Mouse (Mus musculus) MEL (cell line): ENCODE data around the gene Vcan. TPM values are rescaled to one million over a fixed set of nuclear protein-coding genes. Genes with fewer than 3 reads are reported as not detected.

Source experiments
- DNase-seq: peaks from one replicate; pipeline ENCODE4 v3.0.0; 2011; ENCODE audit warnings: low read depth, low spot score
- H3K27ac ChIP-seq: 2 replicates; pipeline ENCODE4 v1.5.1; 2012; ENCODE audit warnings: low read depth, mild to moderate bottlenecking, control low read depth, low read length, moderate library complexity; ENCODE audit not compliant: control insufficient read depth
- H3K27me3 ChIP-seq, 2 experiments: fragments of 150-350 bp in 1 of 2; sonication (generic) in 1 of 2; 2 replicates each; pipeline ENCODE4 v1.6.1; 2012; ENCODE audit warnings: low read length in 2 of 2, mild to moderate bottlenecking in 2 of 2, improper control_type of control experiment in 1 of 2, moderate library complexity in 1 of 2; ENCODE audit not compliant: insufficient read depth in 2 of 2, control insufficient read depth in 1 of 2
- H3K36me3 ChIP-seq, 2 experiments: 2 replicates each; pipeline ENCODE4 v1.6.1; 2012 to 2014; ENCODE audit warnings: low read length in 2 of 2, improper control_type of control experiment in 1 of 2, inconsistent platforms in 1 of 2, mild to moderate bottlenecking in 1 of 2; ENCODE audit not compliant: insufficient read depth in 2 of 2, control insufficient read depth in 1 of 2
- H3K4me1 ChIP-seq, 2 experiments: fragments of 150-350 bp in 1 of 2; sonication (generic) in 1 of 2; 2 replicates each; pipeline ENCODE4 v1.6.1; 2012; ENCODE audit warnings: low read length in 2 of 2, improper control_type of control experiment in 1 of 2, mild to moderate bottlenecking in 1 of 2; ENCODE audit not compliant: insufficient read depth in 2 of 2, control insufficient read depth in 1 of 2
- H3K4me3 ChIP-seq, 2 experiments: fragments of 150-350 bp in 1 of 2; sonication (generic) in 1 of 2; 2 replicates each; pipeline ENCODE4 v1.5.1; 2012; ENCODE audit warnings: low read depth in 2 of 2, low read length in 2 of 2, mild to moderate bottlenecking in 2 of 2, moderate library complexity in 2 of 2, control low read depth in 1 of 2, improper control_type of control experiment in 1 of 2; ENCODE audit not compliant: control insufficient read depth in 1 of 2, insufficient read depth in 1 of 2
- H3K79me2 ChIP-seq: 2 replicates; pipeline ENCODE4 v1.6.1; 2012; ENCODE audit warnings: mild to moderate bottlenecking, low read length, moderate library complexity; ENCODE audit not compliant: control insufficient read depth, poor library complexity, insufficient read depth
- H3K9ac ChIP-seq: 2 replicates; pipeline ENCODE4 v1.6.1; 2012; ENCODE audit warnings: low read depth, mild to moderate bottlenecking, control low read depth, low read length, moderate library complexity; ENCODE audit not compliant: control insufficient read depth, poor library complexity, severe bottlenecking
- H3K9me3 ChIP-seq: fragments of 150-350 bp; sonication (generic); replicated peaks from 2 replicates; pipeline ENCODE4 v1.6.1; 2012; ENCODE audit warnings: mild to moderate bottlenecking, low read length, improper control_type of control experiment, moderate library complexity; ENCODE audit not compliant: insufficient read depth
- CHD1 ChIP-seq: IDR thresholded peaks from 2 replicates; pipeline ENCODE4 v1.6.1; 2012; ENCODE audit warnings: low read depth, mild to moderate bottlenecking, inconsistent platforms, low read length, improper control_type of control experiment
- CHD2 ChIP-seq: IDR thresholded peaks from 2 replicates; pipeline ENCODE4 v1.6.1; 2011; ENCODE audit warnings: low read length, improper control_type of control experiment
- CTCF ChIP-seq, 3 experiments: IDR thresholded peaks in 2 of 3; conservative IDR thresholded peaks in 1 of 3; 2 replicates each; pipeline ENCODE4 v1.5.1; 2011 to 2012; ENCODE audit warnings: low read length in 3 of 3, low read depth in 2 of 3, mild to moderate bottlenecking in 2 of 3, improper control_type of control experiment in 1 of 3, inconsistent platforms in 1 of 3, mixed read lengths in 1 of 3, moderate library complexity in 1 of 3; ENCODE audit not compliant: control insufficient read depth in 1 of 3, insufficient read depth in 1 of 3, poor library complexity in 1 of 3, severe bottlenecking in 1 of 3
- E2F4 ChIP-seq: IDR thresholded peaks from 2 replicates; pipeline ENCODE4 v1.6.1; 2011; ENCODE audit warnings: low read depth, low read length, improper control_type of control experiment, borderline replicate concordance
- EP300 ChIP-seq, 2 experiments: IDR thresholded peaks; 2 replicates each; pipeline ENCODE4 v1.6.1; 2011; ENCODE audit warnings: improper control_type of control experiment in 2 of 2, low read length in 2 of 2, low read depth in 1 of 2, mild to moderate bottlenecking in 1 of 2
- ETS1 ChIP-seq: IDR thresholded peaks from 2 replicates; pipeline ENCODE4 v1.6.1; 2012; ENCODE audit warnings: low read depth, mild to moderate bottlenecking, inconsistent platforms, low read length, improper control_type of control experiment, moderate library complexity
- HCFC1 ChIP-seq: IDR thresholded peaks from 2 replicates; pipeline ENCODE4 v1.6.1; 2012; ENCODE audit warnings: low read depth, mild to moderate bottlenecking, inconsistent platforms, low read length, improper control_type of control experiment, moderate library complexity
- JUND ChIP-seq: IDR thresholded peaks from 2 replicates; pipeline ENCODE4 v1.6.1; 2011; ENCODE audit warnings: low read depth, mild to moderate bottlenecking, improper control_type of control experiment, low read length
- KAT2A ChIP-seq: conservative IDR thresholded peaks from 2 replicates; pipeline ENCODE4 v1.6.1; 2012; ENCODE audit warnings: low read depth, low read length, improper control_type of control experiment, inconsistent platforms
- MAX ChIP-seq: IDR thresholded peaks from 2 replicates; pipeline ENCODE4 v1.6.1; 2011; ENCODE audit warnings: low read length, improper control_type of control experiment
- MAZ ChIP-seq: IDR thresholded peaks from 2 replicates; pipeline ENCODE4 v1.6.1; 2012; ENCODE audit warnings: low read depth, mild to moderate bottlenecking, inconsistent platforms, low read length, improper control_type of control experiment
- MXI1 ChIP-seq: IDR thresholded peaks from 2 replicates; pipeline ENCODE4 v1.6.1; 2011; ENCODE audit warnings: mild to moderate bottlenecking, low read depth, low read length, improper control_type of control experiment
- MYC ChIP-seq: IDR thresholded peaks from 2 replicates; pipeline ENCODE4 v1.6.1; 2011; ENCODE audit warnings: low read depth, mild to moderate bottlenecking, low read length, improper control_type of control experiment, moderate library complexity
- NRF1 ChIP-seq: IDR thresholded peaks from 2 replicates; pipeline ENCODE4 v1.6.1; 2014; ENCODE audit warnings: low read depth, mild to moderate bottlenecking, inconsistent platforms, low read length, improper control_type of control experiment, moderate library complexity; ENCODE audit not compliant: poor library complexity, insufficient read depth, severe bottlenecking
- POLR2AphosphoS5 ChIP-seq: IDR thresholded peaks from 2 replicates; pipeline ENCODE4 v1.6.1; 2012; ENCODE audit warnings: low read depth, borderline replicate concordance, mild to moderate bottlenecking, inconsistent platforms, low read length, moderate library complexity, mixed read lengths
- RAD21 ChIP-seq: IDR thresholded peaks from 2 replicates; pipeline ENCODE4 v1.6.1; 2011; ENCODE audit warnings: mild to moderate bottlenecking, low read depth, low read length, improper control_type of control experiment
- RCOR1 ChIP-seq: IDR thresholded peaks from 2 replicates; pipeline ENCODE4 v1.6.1; 2012; ENCODE audit warnings: low read depth, mild to moderate bottlenecking, inconsistent platforms, low read length, improper control_type of control experiment
- TAL1 ChIP-seq: IDR thresholded peaks from 2 replicates; pipeline ENCODE4 v1.6.1; 2012; ENCODE audit warnings: mild to moderate bottlenecking, inconsistent platforms, low read length, moderate library complexity, mixed read lengths
- UBTF ChIP-seq: IDR thresholded peaks from 2 replicates; pipeline ENCODE4 v1.6.1; 2012; ENCODE audit warnings: low read depth, mild to moderate bottlenecking, inconsistent platforms, low read length, improper control_type of control experiment, moderate library complexity, borderline replicate concordance; ENCODE audit not compliant: insufficient read depth
- ZC3H11A ChIP-seq: IDR thresholded peaks from 2 replicates; pipeline ENCODE4 v1.6.1; 2012; ENCODE audit warnings: low read depth, mild to moderate bottlenecking, inconsistent platforms, low read length, improper control_type of control experiment
- ZKSCAN1 ChIP-seq: IDR thresholded peaks from 2 replicates; pipeline ENCODE4 v1.6.1; 2012; ENCODE audit warnings: low read depth, mild to moderate bottlenecking, inconsistent platforms, low read length, improper control_type of control experiment, moderate library complexity
- ZMIZ1 ChIP-seq: IDR thresholded peaks from 2 replicates; pipeline ENCODE4 v1.6.1; 2012; ENCODE audit warnings: low read depth, mild to moderate bottlenecking, inconsistent platforms, low read length, improper control_type of control experiment, moderate library complexity
- polyA plus RNA-seq, 2 experiments: library from polyadenylated mRNA; stranded (reverse) in 1 of 2; unstranded in 1 of 2; fragments of >175 nt in 1 of 2; fragments of >200 nt in 1 of 2; gene quantifications; 2 replicates each; pipeline versions ENCODE4 v1.2.1 to v1.2.4; 2012; ENCODE audit warnings: low replicate concordance in 2 of 2, low read depth in 1 of 2; ENCODE audit not compliant: insufficient read length in 2 of 2, insufficient read depth in 1 of 2, missing spikeins in 1 of 2
- total RNA-seq: library from RNA; depleted of rRNA; stranded (reverse); fragments of 300-350 nt; gene quantifications from 2 replicates; pipeline ENCODE4 v1.2.3, GENCODE M21; 2012

Gene Vcan
- total and polyA plus RNA-seq, 3 experiments = 0.10 TPM; not detected in 2

DNA sequence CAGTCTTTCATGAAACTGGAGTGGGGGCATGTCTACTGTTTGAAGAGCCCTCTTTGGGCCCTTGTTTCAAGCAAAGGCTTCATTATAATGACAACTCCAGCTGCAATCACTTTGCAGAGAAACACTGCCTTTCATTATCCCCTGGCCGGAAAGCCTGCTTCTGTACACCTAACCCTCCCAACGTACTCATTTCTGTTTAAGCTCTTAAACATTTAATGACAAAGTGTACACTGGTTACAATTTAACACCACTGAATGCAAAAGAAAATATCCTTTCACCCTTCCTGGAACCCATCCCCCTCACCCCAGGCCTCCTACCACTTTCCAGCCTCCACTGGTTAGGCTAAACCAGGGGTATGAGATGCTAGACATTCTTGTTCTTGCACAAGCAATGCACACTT is 15.8 kb downstream of the Vcan start:
- H3K27me3 ChIP-seq = no peaks in the 10 kb centered on the region
- DNase-seq = no peak
- TF ChIP-seq MAZ (no peak), ZMIZ1 (no peak), MAX (no peak), KAT2A (no peak), RAD21 (no peak), ZKSCAN1 (no peak), RCOR1 (no peak), E2F4 (no peak), NRF1 (no peak), MYC (no peak), ZC3H11A (no peak), CHD2 (no peak), TAL1 (no peak), UBTF (no peak), EP300 (IDR thresholded peaks at IDR 0.05; ENCODE audit: low read depth in 1 of 2, low read length in 2 of 2) (no peak), HCFC1 (no peak), ETS1 (no peak), POLR2AphosphoS5 (no peak), JUND (no peak), MXI1 (no peak)

DNA sequence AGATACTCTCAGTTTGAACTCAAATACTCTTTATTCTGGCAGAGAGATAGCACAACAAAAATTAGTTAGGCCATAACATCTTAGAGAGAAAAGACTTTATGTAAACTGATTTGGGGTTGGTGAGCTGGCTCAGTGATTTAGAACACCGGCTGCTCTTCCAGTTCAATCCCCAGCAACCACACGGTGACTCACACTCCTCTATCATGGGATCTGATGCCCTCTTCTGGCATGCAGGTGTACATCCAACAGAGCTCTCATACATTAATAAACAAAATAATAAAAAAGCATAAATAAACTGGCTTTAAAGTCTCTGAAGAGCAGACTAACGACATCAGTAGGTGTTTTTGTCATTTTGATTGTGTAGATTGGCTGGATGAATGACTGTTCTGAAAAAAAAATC is 21.8 kb downstream of the Vcan start:
- Histone ChIP-seq H3K27ac (no peak overlapping the region), H3K27me3 (no peaks in the 10 kb centered on the region), H3K9ac (no peak overlapping the region), H3K9me3 (no peaks in the 10 kb centered on the region), H3K36me3 (no peaks in the 10 kb centered on the region), H3K79me2 (no peaks in the 10 kb centered on the region), H3K4me3 (no peak overlapping the region)
- DNase-seq = peak; percentile 10
- TF ChIP-seq HCFC1 (no peak), CHD1 (no peak), CTCF (IDR thresholded peaks at IDR 0.05 in 2 of 3, conservative IDR thresholded peaks at IDR 0.05 in 1 of 3; ENCODE audit: control insufficient read depth in 1 of 3, insufficient read depth in 1 of 3, low read depth in 2 of 3, low read length in 3 of 3, poor library complexity in 1 of 3, severe bottlenecking in 1 of 3) (peak in 2 of 3 experiments; percentile 2 to 11; a peak in 1 of 6 replicates)
- TF ChIP-seq, all 39 proteins: peak for 1
- no peaks in the 10 kb centered on the region for H3K4me1 ChIP-seq

More for the DNA sequence above, 15.8 kb downstream of the Vcan start:
- H3K4me3 ChIP-seq = no peak overlapping the region
- H3K9ac ChIP-seq = no peak overlapping the region
- H3K4me1 ChIP-seq = no peaks in the 10 kb centered on the region
- H3K27ac ChIP-seq = no peak overlapping the region
- H3K79me2 ChIP-seq = no peaks in the 10 kb centered on the region
- H3K36me3 ChIP-seq = no peaks in the 10 kb centered on the region
- no peaks in the 10 kb centered on the region for H3K9me3 ChIP-seq
